Mouse (Mus musculus) megakaryocyte, embryonic 14.5 days (primary cell): ENCODE measurements around the gene Rapgef6. TPM values are rescaled to one million over a fixed set of nuclear protein-coding genes. Genes with fewer than 3 reads are reported as not detected.
A peak's percentile ranks its signal among the peaks of the same experiment; 100 is the strongest.

Experiments used
- H3K27me3 ChIP-seq: replicated peaks from 2 replicates; pipeline ENCODE3; 2012; ENCODE audit warnings: inconsistent platforms
- H3K36me3 ChIP-seq: replicated peaks from 2 replicates; pipeline ENCODE3; 2012; ENCODE audit warnings: low read length, inconsistent platforms, mixed read lengths
- H3K4me1 ChIP-seq: 2 replicates; pipeline ENCODE4 v1.6.1; 2012; ENCODE audit warnings: inconsistent platforms
- H3K4me3 ChIP-seq: replicated peaks from 2 replicates; pipeline ENCODE3; 2012; ENCODE audit warnings: moderate library complexity, mild to moderate bottlenecking, inconsistent platforms
- H3K9me3 ChIP-seq: 2 replicates; pipeline ENCODE4 v1.6.1; 2012; ENCODE audit warnings: inconsistent platforms
- FLI1 ChIP-seq: IDR thresholded peaks from 2 replicates; pipeline ENCODE4 v1.6.1; 2012; ENCODE audit warnings: low read length, inconsistent platforms, mixed read lengths
- GATA1 ChIP-seq: IDR thresholded peaks from 3 replicates; pipeline ENCODE4 v1.6.1; 2012; ENCODE audit warnings: mixed read lengths, low read length, inconsistent platforms, borderline replicate concordance
- polyA plus RNA-seq: library from polyadenylated mRNA; stranded (reverse); fragments of >175 nt; gene quantifications from 2 replicates; pipeline ENCODE4 v1.2.3, GENCODE M21; 2012; ENCODE audit warnings: low replicate concordance; ENCODE audit not compliant: insufficient read depth

Gene Rapgef6
- polyA plus RNA-seq, 1 experiment: 1.9 TPM

DNA sequence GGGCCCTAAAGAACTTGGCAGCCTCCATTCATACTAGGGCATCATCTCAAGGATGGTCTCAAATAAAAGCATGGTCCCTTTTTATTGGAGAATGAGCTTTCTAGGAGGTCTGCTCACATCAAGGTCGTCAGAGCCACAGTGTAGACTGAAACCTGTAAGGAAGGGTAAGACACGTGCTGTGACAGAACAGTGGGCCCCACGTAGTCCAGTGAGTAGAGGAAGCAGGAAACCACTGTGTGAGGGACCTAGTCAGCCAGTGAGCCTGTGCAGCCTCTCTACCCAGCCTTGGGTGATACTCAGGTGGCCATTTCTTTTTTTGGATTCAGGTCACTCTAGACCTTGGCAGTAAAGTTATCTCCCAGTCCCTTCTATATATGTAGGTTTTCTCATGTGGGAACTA lies 177.3 kb downstream of the Rapgef6 start:
- Histone ChIP-seq H3K4me1 (peaks cover 17% of the 10 kb centered on the region), H3K36me3 (peaks cover 50% of the 10 kb centered on the region), H3K4me3 (peak overlapping the region; percentile 44), H3K27me3 (no peaks in the 10 kb centered on the region), H3K9me3 (no peaks in the 10 kb centered on the region)
- TF ChIP-seq FLI1 (no peak), GATA1 (no peak)

- TF ChIP-seq FLI1 (no peak), GATA1 (no peak)
- Histone ChIP-seq H3K27me3 (no peaks in the 10 kb centered on the region), H3K4me3 (no peak overlapping the region), H3K4me1 (peaks cover 17% of the 10 kb centered on the region), H3K9me3 (no peaks in the 10 kb centered on the region), H3K36me3 (peaks cover 32% of the 10 kb centered on the region)
Measured at GRCm38 (mm10) chr11:54701848-54702247, 179.2 kb downstream of the Rapgef6 start.

DNA sequence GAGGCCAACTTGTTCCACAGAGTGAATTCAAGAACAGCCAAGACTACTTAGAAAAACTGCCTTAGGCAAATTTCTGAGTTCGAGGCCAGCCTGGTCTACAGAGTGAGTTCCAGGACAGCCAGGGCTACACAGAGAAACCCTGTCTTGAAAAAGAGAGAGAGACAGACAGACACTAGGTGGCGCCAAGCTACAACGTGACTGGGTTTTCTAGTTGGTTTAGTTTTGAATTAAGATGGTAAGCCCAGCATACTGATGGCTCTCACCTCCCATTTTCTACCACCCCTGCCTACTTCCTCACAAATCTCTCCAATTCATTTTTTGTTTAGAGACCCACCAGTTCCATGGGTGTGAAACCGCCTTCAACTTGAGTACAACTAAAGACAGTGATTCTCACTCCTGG lies 180.7 kb downstream of the Rapgef6 start:
- H3K9me3 ChIP-seq: no peaks in the 10 kb centered on the region
- no peaks in the 10 kb centered on the region for H3K27me3 ChIP-seq
- peaks cover 17% of the 10 kb centered on the region for H3K4me1 ChIP-seq
- no peak for TF ChIP-seq FLI1
- TF ChIP-seq GATA1: no peak
- H3K4me3 ChIP-seq: no peak overlapping the region
- peaks cover 17% of the 10 kb centered on the region for H3K36me3 ChIP-seq

GRCm38 (mm10) chr11:54708153-54708552 lies 185.5 kb downstream of the Rapgef6 start:
- Histone ChIP-seq H3K9me3 (no peaks in the 10 kb centered on the region; the same call in 1 of the 2 replicates), H3K27me3 (no peaks in the 10 kb centered on the region), H3K4me1 (peaks cover 28% of the 10 kb centered on the region), H3K36me3 (peaks cover 11% of the 10 kb centered on the region), H3K4me3 (no peak overlapping the region)
- no peak for TF ChIP-seq FLI1
- no peak for TF ChIP-seq GATA1

GRCm38 (mm10) chr11:54709645-54710044 lies 187.0 kb downstream of the Rapgef6 start:
- H3K27me3 ChIP-seq: no peaks in the 10 kb centered on the region
- H3K9me3 ChIP-seq: no peaks in the 10 kb centered on the region; the same call in none of the 2 replicates
- TF ChIP-seq FLI1 (no peak), GATA1 (no peak)
- peaks cover 31% of the 10 kb centered on the region for H3K4me1 ChIP-seq
- no peak overlapping the region for H3K4me3 ChIP-seq
- H3K36me3 ChIP-seq: peaks cover 15% of the 10 kb centered on the region

- TF ChIP-seq GATA1 (no peak), FLI1 (no peak)
- Histone ChIP-seq H3K36me3 (peaks cover 24% of the 10 kb centered on the region), H3K9me3 (no peaks in the 10 kb centered on the region; the same call in none of the 2 replicates), H3K27me3 (no peaks in the 10 kb centered on the region), H3K4me3 (no peak overlapping the region), H3K4me1 (peaks cover 33% of the 10 kb centered on the region)
Measured at GRCm38 (mm10) chr11:54710512-54711293, 188.1 kb downstream of the Rapgef6 start.

GRCm38 (mm10) chr11:54712849-54713248 lies 190.2 kb downstream of the Rapgef6 start:
- H3K4me3 ChIP-seq: no peak overlapping the region
- peaks cover 33% of the 10 kb centered on the region for H3K4me1 ChIP-seq
- TF ChIP-seq FLI1: no peak
- no peak for TF ChIP-seq GATA1
- no peaks in the 10 kb centered on the region for H3K27me3 ChIP-seq
- H3K36me3 ChIP-seq: peaks cover 41% of the 10 kb centered on the region
- no peaks in the 10 kb centered on the region; the same call in none of the 2 replicates for H3K9me3 ChIP-seq

GRCm38 (mm10) chr11:54717893-54718292 lies 195.2 kb downstream of the Rapgef6 start:
- Histone ChIP-seq H3K27me3 (no peaks in the 10 kb centered on the region), H3K36me3 (peaks cover 71% of the 10 kb centered on the region), H3K4me3 (no peak overlapping the region), H3K4me1 (peaks cover 39% of the 10 kb centered on the region), H3K9me3 (no peaks in the 10 kb centered on the region; the same call in 1 of the 2 replicates)
- no peak for TF ChIP-seq FLI1
- no peak for TF ChIP-seq GATA1

DNA sequence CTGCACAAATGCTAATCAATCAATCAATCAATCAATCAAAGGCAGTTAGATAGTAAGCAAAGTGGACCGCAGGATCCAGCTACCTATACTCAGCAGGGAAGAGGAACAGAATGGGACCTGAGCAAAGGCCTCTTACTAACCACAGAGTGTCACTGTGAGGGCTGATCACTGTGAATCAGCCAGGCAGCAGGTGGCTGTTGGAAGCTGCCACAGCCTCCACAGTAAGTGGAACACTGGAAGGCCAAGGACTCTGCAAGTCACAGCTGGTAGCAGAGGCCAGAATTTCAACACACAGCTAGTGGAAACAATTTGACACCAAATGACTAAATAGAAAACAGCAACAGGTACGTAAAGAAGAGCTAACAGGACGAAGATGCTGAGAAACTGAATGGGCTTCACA lies 196.0 kb downstream of the Rapgef6 start:
- H3K4me1 ChIP-seq: peaks cover 37% of the 10 kb centered on the region
- no peaks in the 10 kb centered on the region; the same call in 1 of the 2 replicates for H3K9me3 ChIP-seq
- TF ChIP-seq FLI1: no peak
- no peak for TF ChIP-seq GATA1
- H3K36me3 ChIP-seq: peaks cover 77% of the 10 kb centered on the region
- no peak overlapping the region for H3K4me3 ChIP-seq
- no peaks in the 10 kb centered on the region for H3K27me3 ChIP-seq

DNA sequence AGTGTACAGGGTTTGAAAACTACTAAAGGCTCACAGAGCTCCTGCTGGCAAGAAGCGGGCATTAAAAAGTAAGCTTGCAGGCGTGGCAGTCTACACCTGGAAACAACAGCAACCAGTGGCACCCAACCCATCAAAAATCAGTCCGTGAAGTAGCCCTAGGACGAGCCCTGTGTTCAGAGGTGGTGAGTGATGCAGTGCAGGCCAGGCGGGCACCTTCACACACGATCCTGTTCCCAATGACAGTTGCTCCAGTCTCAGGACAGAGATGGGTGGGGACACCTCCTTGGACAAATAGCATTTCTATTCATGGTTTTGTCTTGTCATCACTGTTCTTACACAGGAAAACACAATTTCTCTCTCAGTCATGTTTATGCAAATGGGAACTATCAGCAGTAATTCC lies 199.4 kb downstream of the Rapgef6 start:
- TF ChIP-seq FLI1 (no peak), GATA1 (no peak)
- peaks cover 47% of the 10 kb centered on the region for H3K4me1 ChIP-seq
- no peaks in the 10 kb centered on the region for H3K27me3 ChIP-seq
- peaks cover 74% of the 10 kb centered on the region for H3K36me3 ChIP-seq
- no peak overlapping the region for H3K4me3 ChIP-seq
- H3K9me3 ChIP-seq: no peaks in the 10 kb centered on the region

- H3K27me3 ChIP-seq: no peaks in the 10 kb centered on the region
- no peaks in the 10 kb centered on the region for H3K9me3 ChIP-seq
- peaks cover 60% of the 10 kb centered on the region for H3K36me3 ChIP-seq
- no peak for TF ChIP-seq FLI1
- TF ChIP-seq GATA1: no peak
- H3K4me1 ChIP-seq: peaks cover 71% of the 10 kb centered on the region
- no peak overlapping the region for H3K4me3 ChIP-seq
Measured at GRCm38 (mm10) chr11:54724353-54725034, 201.8 kb downstream of the Rapgef6 start.
